Mouse (Mus musculus) heart, adult 2 months (tissue): ENCODE measurements at regions not wholly inside any gene's neighbourhood (a gene's known extent, or its start where the extent isn't known, plus 50 kb on each side); places are given as distances from the start of the nearest gene placed in this dataset.
A peak's percentile ranks its signal among the peaks of the same experiment; 100 is the strongest.

Experiments
- DNase-seq, 2 experiments: peaks; one replicate each; pipeline ENCODE4 v3.0.0; 2021
- H3K27ac ChIP-seq: fragments of 200-600 bp; 2 replicates; pipeline ENCODE4 v1.8.1; 2022
- H3K27me3 ChIP-seq: fragments of 200-500 bp; 2 replicates; pipeline ENCODE4 v1.6.1; 2012; ENCODE audit warnings: mild to moderate bottlenecking, low read length, inconsistent platforms, mixed read lengths; ENCODE audit not compliant: control insufficient read depth, insufficient read depth
- H3K36me3 ChIP-seq: fragments of 200-500 bp; 2 replicates; pipeline ENCODE4 v1.6.1; 2012; ENCODE audit warnings: low read length, inconsistent platforms; ENCODE audit not compliant: control insufficient read depth, insufficient read depth
- H3K4me1 ChIP-seq: fragments of 200-500 bp; 2 replicates; pipeline ENCODE4 v1.6.1; 2011; ENCODE audit warnings: low read length; ENCODE audit not compliant: control insufficient read depth, insufficient read depth
- H3K4me3 ChIP-seq: fragments of 200-600 bp; 2 replicates; pipeline ENCODE4 v1.8.1; 2022
- H3K79me2 ChIP-seq: fragments of 200-500 bp; replicated peaks from 2 replicates; pipeline ENCODE4 v1.6.1; 2012; ENCODE audit warnings: mild to moderate bottlenecking, inconsistent platforms, low read length, moderate library complexity, mixed read lengths; ENCODE audit not compliant: control insufficient read depth, insufficient read depth
- H3K9ac ChIP-seq: fragments of 200-500 bp; 2 replicates; pipeline ENCODE4 v1.6.1; 2012; ENCODE audit warnings: low read depth, mild to moderate bottlenecking, control low read depth, inconsistent platforms, low read length, mixed read lengths
- CTCF ChIP-seq: fragments of 200-600 bp; IDR thresholded peaks from 2 replicates; pipeline ENCODE4 v1.8.1; 2022; ENCODE audit warnings: antibody characterized with exemption, mild to moderate bottlenecking, moderate library complexity
- EP300 ChIP-seq: fragments of 200-500 bp; IDR thresholded peaks from 2 replicates; pipeline ENCODE4 v1.6.1; 2011; ENCODE audit warnings: low read depth, low read length, control low read depth; ENCODE audit not compliant: insufficient read depth
- POLR2A ChIP-seq: fragments of 200-500 bp; IDR thresholded peaks from 2 replicates; pipeline ENCODE4 v1.6.1; 2011; ENCODE audit warnings: mild to moderate bottlenecking, low read depth, low read length, control low read depth; ENCODE audit not compliant: insufficient read depth
- WGBS: fragments of 180-500 bp; shearing (Covaris S2); methylation state at CpG from one replicate; pipeline ENCODE4 v1.1.7; 2018; 5-methylcytosine and 5-hydroxymethylcytosine counted together
- intact Hi-C: fragments of 180-260 bp; cut with DNase I; formaldehyde crosslinking; loops from one replicate; pipeline ENCODE4 v1.15.1; 2025

GRCm38 (mm10) chr14:58842196-58842886, 300.4 kb downstream of the 1700129C05Rik start:
- TF ChIP-seq CTCF (no peak), POLR2A (no peak), EP300 (no peak)
- DNase-seq, result no peak
- WGBS, result 86% methylated on average over 1 of the region's 1 CpGs
- Histone ChIP-seq H3K36me3 (no peaks in the 10 kb centered on the region), H3K4me1 (no peaks in the 10 kb centered on the region), H3K4me3 (no peak overlapping the region), H3K79me2 (no peaks in the 10 kb centered on the region), H3K27me3 (no peaks in the 10 kb centered on the region), H3K9ac (no peak overlapping the region), H3K27ac (no peak overlapping the region)
- intact Hi-C loops, result no loop called here

- H3K27ac ChIP-seq, result no peak overlapping the region
- intact Hi-C loops, result no loop called here
- WGBS, result 60% methylated on average over 4 of the region's 4 CpGs
- H3K4me3 ChIP-seq, result no peak overlapping the region
- no peaks in the 10 kb centered on the region for H3K36me3 ChIP-seq
- H3K9ac ChIP-seq, result no peak overlapping the region
- H3K27me3 ChIP-seq, result no peaks in the 10 kb centered on the region
- TF ChIP-seq CTCF, result no peak
- TF ChIP-seq POLR2A, result no peak
- TF ChIP-seq EP300, result no peak
- H3K79me2 ChIP-seq, result no peaks in the 10 kb centered on the region
- peaks cover 2% of the 10 kb centered on the region; the same call in 1 of the 2 replicates for H3K4me1 ChIP-seq
- DNase-seq, result no peak
Measured at GRCm38 (mm10) chr14:58822938-58823337, 319.8 kb downstream of the 1700129C05Rik start.

GRCm38 (mm10) chr14:58817961-58818504, 324.7 kb downstream of the 1700129C05Rik start:
- H3K27me3 ChIP-seq, result no peaks in the 10 kb centered on the region
- no peak overlapping the region for H3K9ac ChIP-seq
- peaks cover 2% of the 10 kb centered on the region for H3K4me1 ChIP-seq
- no peak overlapping the region for H3K27ac ChIP-seq
- H3K4me3 ChIP-seq, result no peak overlapping the region
- intact Hi-C loops, result loop anchor here (5.0 kb wide), 1 partner anchor 106 kb away; no protein-coding TSS in a partner anchor
- no peaks in the 10 kb centered on the region for H3K79me2 ChIP-seq
- DNase-seq, result no peak
- 64% methylated on average over 10 of the region's 10 CpGs for WGBS
- H3K36me3 ChIP-seq, result peaks cover 4% of the 10 kb centered on the region
- TF ChIP-seq EP300 (no peak), CTCF (no peak)

- Histone ChIP-seq H3K79me2 (no peaks in the 10 kb centered on the region), H3K27me3 (no peaks in the 10 kb centered on the region), H3K4me1 (peaks cover 9% of the 10 kb centered on the region), H3K27ac (no peak overlapping the region), H3K36me3 (peaks cover 8% of the 10 kb centered on the region), H3K9ac (no peak overlapping the region), H3K4me3 (no peak overlapping the region)
- intact Hi-C loops, result loop anchor here (5.0 kb wide), 1 partner anchor 104 kb away; no protein-coding TSS in a partner anchor
- DNase-seq, result no peak
- WGBS, result 62% methylated on average over 1 of the region's 1 CpGs
- TF ChIP-seq POLR2A (no peak), CTCF (no peak), EP300 (no peak)
Measured at GRCm38 (mm10) chr14:58816540-58816876, 326.2 kb downstream of the 1700129C05Rik start.

GRCm38 (mm10) chr14:58815616-58816539, 326.8 kb downstream of the 1700129C05Rik start:
- Histone ChIP-seq H3K36me3 (peaks cover 8% of the 10 kb centered on the region), H3K27me3 (no peaks in the 10 kb centered on the region), H3K9ac (no peak overlapping the region), H3K4me3 (no peak overlapping the region), H3K4me1 (peaks cover 9% of the 10 kb centered on the region), H3K79me2 (no peaks in the 10 kb centered on the region), H3K27ac (no peak overlapping the region)
- no peak for DNase-seq
- intact Hi-C loops, result loop anchor here (5.0 kb wide), 1 partner anchor 104 kb away; no protein-coding TSS in a partner anchor
- TF ChIP-seq CTCF (0 out of 2 replicates have a peak, but pooled peaks have one; percentile 23), EP300 (no peak)
- 34% methylated on average over 11 of the region's 11 CpGs for WGBS

- H3K27ac ChIP-seq, result peak overlapping the region; percentile 90
Measured at GRCm38 (mm10) chr14:58812585-58812984, 330.1 kb downstream of the 1700129C05Rik start.

More at GRCm38 (mm10) chr14:58812585-58812984, 330.1 kb downstream of the 1700129C05Rik start:
- Histone ChIP-seq H3K79me2 (no peaks in the 10 kb centered on the region), H3K27me3 (no peaks in the 10 kb centered on the region), H3K4me3 (no peak overlapping the region), H3K36me3 (peaks cover 8% of the 10 kb centered on the region), H3K9ac (peak overlapping the region; percentile 61), H3K4me1 (peaks cover 8% of the 10 kb centered on the region)
- WGBS, result 39% methylated on average over 5 of the region's 5 CpGs
- TF ChIP-seq EP300 (peak; percentile 72; the same call in 1 of the 2 replicates), CTCF (no peak), POLR2A (peak; percentile 76)
- DNase-seq, result peak; percentile 52 to 57
- intact Hi-C loops, result loop anchor here (2.0 kb wide), 1 partner anchor 28 kb away; no protein-coding TSS in a partner anchor
